Mouse (Mus musculus) MEL (cell line): ENCODE measurements at regions not wholly inside any gene's neighbourhood (a gene's known extent, or its start where the extent isn't known, plus 50 kb on each side); places are given as distances from the start of the nearest gene placed in this dataset.

ENCODE experiments used
- DNase-seq: peaks from one replicate; pipeline ENCODE4 v3.0.0; 2011; ENCODE audit warnings: low read depth, low spot score
- H3K27ac ChIP-seq: 2 replicates; pipeline ENCODE4 v1.5.1; 2012; ENCODE audit warnings: low read depth, mild to moderate bottlenecking, control low read depth, low read length, moderate library complexity; ENCODE audit not compliant: control insufficient read depth
- H3K27me3 ChIP-seq, 2 experiments: fragments of 150-350 bp in 1 of 2; sonication (generic) in 1 of 2; 2 replicates each; pipeline ENCODE4 v1.6.1; 2012; ENCODE audit warnings: low read length in 2 of 2, mild to moderate bottlenecking in 2 of 2, improper control_type of control experiment in 1 of 2, moderate library complexity in 1 of 2; ENCODE audit not compliant: insufficient read depth in 2 of 2, control insufficient read depth in 1 of 2
- H3K36me3 ChIP-seq, 2 experiments: 2 replicates each; pipeline ENCODE4 v1.6.1; 2012 to 2014; ENCODE audit warnings: low read length in 2 of 2, improper control_type of control experiment in 1 of 2, inconsistent platforms in 1 of 2, mild to moderate bottlenecking in 1 of 2; ENCODE audit not compliant: insufficient read depth in 2 of 2, control insufficient read depth in 1 of 2
- H3K4me1 ChIP-seq, 2 experiments: fragments of 150-350 bp in 1 of 2; sonication (generic) in 1 of 2; 2 replicates each; pipeline ENCODE4 v1.6.1; 2012; ENCODE audit warnings: low read length in 2 of 2, improper control_type of control experiment in 1 of 2, mild to moderate bottlenecking in 1 of 2; ENCODE audit not compliant: insufficient read depth in 2 of 2, control insufficient read depth in 1 of 2
- H3K4me3 ChIP-seq, 2 experiments: fragments of 150-350 bp in 1 of 2; sonication (generic) in 1 of 2; 2 replicates each; pipeline ENCODE4 v1.5.1; 2012; ENCODE audit warnings: low read depth in 2 of 2, low read length in 2 of 2, mild to moderate bottlenecking in 2 of 2, moderate library complexity in 2 of 2, control low read depth in 1 of 2, improper control_type of control experiment in 1 of 2; ENCODE audit not compliant: control insufficient read depth in 1 of 2, insufficient read depth in 1 of 2
- H3K79me2 ChIP-seq: 2 replicates; pipeline ENCODE4 v1.6.1; 2012; ENCODE audit warnings: mild to moderate bottlenecking, low read length, moderate library complexity; ENCODE audit not compliant: control insufficient read depth, poor library complexity, insufficient read depth
- H3K9ac ChIP-seq: 2 replicates; pipeline ENCODE4 v1.6.1; 2012; ENCODE audit warnings: low read depth, mild to moderate bottlenecking, control low read depth, low read length, moderate library complexity; ENCODE audit not compliant: control insufficient read depth, poor library complexity, severe bottlenecking
- H3K9me3 ChIP-seq: fragments of 150-350 bp; sonication (generic); replicated peaks from 2 replicates; pipeline ENCODE4 v1.6.1; 2012; ENCODE audit warnings: mild to moderate bottlenecking, low read length, improper control_type of control experiment, moderate library complexity; ENCODE audit not compliant: insufficient read depth
- EP300 ChIP-seq, 2 experiments: IDR thresholded peaks; 2 replicates each; pipeline ENCODE4 v1.6.1; 2011; ENCODE audit warnings: improper control_type of control experiment in 2 of 2, low read length in 2 of 2, low read depth in 1 of 2, mild to moderate bottlenecking in 1 of 2
- ETS1 ChIP-seq: IDR thresholded peaks from 2 replicates; pipeline ENCODE4 v1.6.1; 2012; ENCODE audit warnings: low read depth, mild to moderate bottlenecking, inconsistent platforms, low read length, improper control_type of control experiment, moderate library complexity
- JUND ChIP-seq: IDR thresholded peaks from 2 replicates; pipeline ENCODE4 v1.6.1; 2011; ENCODE audit warnings: low read depth, mild to moderate bottlenecking, improper control_type of control experiment, low read length
- MYB ChIP-seq: IDR thresholded peaks from 2 replicates; pipeline ENCODE4 v1.6.1; 2011; ENCODE audit warnings: mild to moderate bottlenecking, low read depth, low read length, improper control_type of control experiment
- NRF1 ChIP-seq: IDR thresholded peaks from 2 replicates; pipeline ENCODE4 v1.6.1; 2014; ENCODE audit warnings: low read depth, mild to moderate bottlenecking, inconsistent platforms, low read length, improper control_type of control experiment, moderate library complexity; ENCODE audit not compliant: poor library complexity, insufficient read depth, severe bottlenecking
- POLR2AphosphoS5 ChIP-seq: IDR thresholded peaks from 2 replicates; pipeline ENCODE4 v1.6.1; 2012; ENCODE audit warnings: low read depth, borderline replicate concordance, mild to moderate bottlenecking, inconsistent platforms, low read length, moderate library complexity, mixed read lengths
- USF2 ChIP-seq, 2 experiments: IDR thresholded peaks; 2 replicates each; pipeline ENCODE4 v1.6.1; 2011 to 2012; ENCODE audit warnings: improper control_type of control experiment in 2 of 2, low read length in 2 of 2, borderline replicate concordance in 1 of 2, inconsistent platforms in 1 of 2, low read depth in 1 of 2, mild to moderate bottlenecking in 1 of 2; ENCODE audit not compliant: insufficient read depth in 1 of 2
- ZNF384 ChIP-seq: IDR thresholded peaks from 2 replicates; pipeline ENCODE4 v1.6.1; 2012; ENCODE audit warnings: low read depth, mild to moderate bottlenecking, inconsistent platforms, low read length, improper control_type of control experiment

DNA sequence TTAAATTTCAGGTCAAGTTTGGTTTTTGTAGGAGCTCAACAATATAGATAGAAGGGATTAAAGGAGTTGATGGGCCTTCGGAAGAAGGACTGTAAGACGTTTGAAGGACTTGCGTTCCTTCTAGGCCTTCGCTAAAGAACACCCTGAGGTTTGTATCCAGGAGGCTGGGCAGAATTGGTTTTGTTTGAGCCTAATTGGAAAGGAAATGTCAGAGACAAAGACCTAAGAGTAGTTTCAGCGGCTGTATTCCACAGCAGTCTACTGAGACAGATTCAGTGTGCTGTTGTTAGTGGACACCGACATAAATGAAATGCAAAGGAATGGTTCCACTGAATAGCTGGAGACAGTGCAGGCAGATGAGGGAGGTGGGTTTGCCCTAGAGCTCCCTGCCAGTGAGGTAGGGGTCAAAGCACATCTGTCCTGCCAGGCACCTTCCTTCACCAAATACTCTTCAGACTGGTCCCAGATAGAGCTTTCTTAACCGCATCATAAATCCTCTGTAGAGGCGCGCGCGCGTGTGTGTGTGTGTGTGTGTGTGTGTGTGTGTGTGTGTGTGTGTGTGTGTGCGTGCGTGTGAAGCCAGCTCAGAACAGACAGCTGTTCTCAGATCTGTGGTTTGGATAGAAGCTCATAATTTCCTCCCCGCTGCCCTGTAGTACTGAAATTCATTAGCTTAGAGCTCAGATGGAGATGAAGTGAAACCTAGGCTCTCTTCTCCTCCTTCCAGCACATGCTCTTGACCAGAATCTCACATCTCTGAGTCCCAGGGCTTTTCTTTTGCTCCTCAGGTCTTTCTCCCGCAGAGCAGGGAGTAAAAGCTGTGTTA is 209.7 kb downstream of the Ktn1 start:
- H3K36me3 ChIP-seq = no peaks in the 10 kb centered on the region
- no peak overlapping the region for H3K9ac ChIP-seq
- TF ChIP-seq USF2 (IDR thresholded peaks at IDR 0.05; ENCODE audit: borderline replicate concordance in 1 of 2, insufficient read depth in 1 of 2, low read depth in 1 of 2, low read length in 2 of 2) (no peak), POLR2AphosphoS5 (no peak), MYB (no peak), EP300 (IDR thresholded peaks at IDR 0.05; ENCODE audit: low read depth in 1 of 2, low read length in 2 of 2) (no peak), ZNF384 (no peak), ETS1 (no peak), NRF1 (no peak)
- no peaks in the 10 kb centered on the region for H3K27me3 ChIP-seq
- H3K27ac ChIP-seq = no peak overlapping the region
- H3K4me3 ChIP-seq = no peak overlapping the region
- no peaks in the 10 kb centered on the region for H3K9me3 ChIP-seq
- DNase-seq = no peak
- no peaks in the 10 kb centered on the region for H3K79me2 ChIP-seq
- H3K4me1 ChIP-seq = no peaks in the 10 kb centered on the region; a peak in 1 of 4 replicates

- DNase-seq = no peak
- TF ChIP-seq JUND = no peak
- Histone ChIP-seq H3K27ac (no peak overlapping the region), H3K4me1 (no peaks in the 10 kb centered on the region; a peak in 1 of 4 replicates), H3K36me3 (no peaks in the 10 kb centered on the region), H3K9me3 (no peaks in the 10 kb centered on the region), H3K27me3 (no peaks in the 10 kb centered on the region), H3K79me2 (no peaks in the 10 kb centered on the region), H3K4me3 (no peak overlapping the region), H3K9ac (no peak overlapping the region)
Measured at GRCm38 (mm10) chr14:47862556-47862955, 214.3 kb downstream of the Ktn1 start.

DNA sequence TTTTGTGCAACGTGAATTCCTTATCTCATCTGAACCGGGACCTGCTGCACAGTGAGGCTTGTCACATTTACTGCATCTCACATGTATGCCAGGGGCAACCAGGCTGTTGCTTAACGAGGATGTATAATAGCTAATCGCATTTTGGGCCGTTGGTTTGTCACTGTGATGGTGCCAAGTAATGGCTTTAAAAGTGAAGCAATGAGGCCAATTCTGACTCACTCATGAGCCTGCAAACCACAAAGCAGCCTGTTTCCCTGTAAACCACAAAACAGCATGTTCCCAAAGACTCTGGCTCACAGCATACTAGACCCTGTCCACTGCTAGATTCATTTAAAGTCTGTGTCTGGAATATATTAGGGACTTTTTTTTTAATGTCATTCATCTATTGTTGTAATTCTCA is 214.8 kb downstream of the Ktn1 start:
- no peaks in the 10 kb centered on the region for H3K79me2 ChIP-seq
- no peaks in the 10 kb centered on the region for H3K27me3 ChIP-seq
- H3K4me1 ChIP-seq = no peaks in the 10 kb centered on the region; a peak in 1 of 4 replicates
- H3K27ac ChIP-seq = no peak overlapping the region
- H3K9ac ChIP-seq = no peak overlapping the region
- no peak overlapping the region for H3K4me3 ChIP-seq
- DNase-seq = peak; percentile 19
- H3K9me3 ChIP-seq = no peaks in the 10 kb centered on the region
- peak; percentile 12; the same call in 1 of the 2 replicates for TF ChIP-seq ETS1
- no peak for TF ChIP-seq EP300 (IDR thresholded peaks at IDR 0.05; ENCODE audit: low read depth in 1 of 2, low read length in 2 of 2)
- H3K36me3 ChIP-seq = no peaks in the 10 kb centered on the region
